Mouse (Mus musculus): Measurements from ENCODE around the gene Gm11032. TPM values are rescaled to one million over a fixed set of nuclear protein-coding genes. Genes with fewer than 3 reads are reported as not detected.

The Gm11032 gene
- polyA plus RNA-seq, 1 experiment from 2014 or later: not detected

GRCm38 (mm10) chr11:4661871-4662495 is 42.1 kb downstream of the Gm11032 start:
- H3K27ac ChIP-seq: no peak overlapping the region
- peaks cover 50% of the 10 kb centered on the region for H3K36me3 ChIP-seq
- 0 out of 2 replicates have a peak overlapping the region, but pooled peaks have one; percentile 0 for H3K9ac ChIP-seq
- H3K4me1 ChIP-seq: no peaks in the 10 kb centered on the region
- no peaks in the 10 kb centered on the region for H3K27me3 ChIP-seq (replicated peaks)
- H3K4me3 ChIP-seq: no peak overlapping the region
- ATAC-seq (ENCODE audit: low FRiP score, low read depth): no peak
- no peak overlapping the region for H3K4me2 ChIP-seq (replicated peaks)
- WGBS: 86% methylated on average over 10 of the region's 10 CpGs
- H3K9me3 ChIP-seq: no peaks in the 10 kb centered on the region

GRCm38 (mm10) chr11:4662496-4662878 is 42.6 kb downstream of the Gm11032 start:
- no peaks in the 10 kb centered on the region for H3K27me3 ChIP-seq (replicated peaks)
- ATAC-seq (ENCODE audit: low FRiP score, low read depth): no peak
- no peak overlapping the region for H3K9ac ChIP-seq
- no peak overlapping the region for H3K4me3 ChIP-seq
- WGBS: 92% methylated on average over 11 of the region's 11 CpGs
- no peak overlapping the region for H3K4me2 ChIP-seq (replicated peaks)
- H3K4me1 ChIP-seq: no peaks in the 10 kb centered on the region
- peaks cover 47% of the 10 kb centered on the region for H3K36me3 ChIP-seq
- no peaks in the 10 kb centered on the region for H3K9me3 ChIP-seq
- no peak overlapping the region for H3K27ac ChIP-seq

Other genes starting within 250 kb of the Gm11032 start
- 0.14 TPM in 1 of 2 replicates, not detected in the other for gene Hormad2, start 179.0 kb upstream of the Gm11032 start, polyA plus RNA-seq (2016; fragmentation: Nextera tagmentation; extraction: Ambion mirVana)
- 38.3 and 42.0 TPM in 2 replicates for gene Mtmr3, start 25.2 kb upstream of the Gm11032 start, polyA plus RNA-seq (2016; fragmentation: Nextera tagmentation; extraction: Ambion mirVana)
- 28.6 and 28.8 TPM in 2 replicates for gene Ascc2, start 17.7 kb downstream of the Gm11032 start, polyA plus RNA-seq (2016; fragmentation: Nextera tagmentation; extraction: Ambion mirVana)
- 518 and 541 TPM in 2 replicates for gene Uqcr10, start 84.3 kb downstream of the Gm11032 start, polyA plus RNA-seq (2016; fragmentation: Nextera tagmentation; extraction: Ambion mirVana)
- gene Zmat5, start 84.6 kb downstream of the Gm11032 start, polyA plus RNA-seq (2016; fragmentation: Nextera tagmentation; extraction: Ambion mirVana): 79.2 and 82.7 TPM in 2 replicates
- 5.1 TPM in 2 replicates for gene Cabp7, start 126.7 kb downstream of the Gm11032 start, polyA plus RNA-seq (2016; fragmentation: Nextera tagmentation; extraction: Ambion mirVana)
- 77.2 and 78.4 TPM in 2 replicates for gene Nf2, start 229.5 kb downstream of the Gm11032 start, polyA plus RNA-seq (2016; fragmentation: Nextera tagmentation; extraction: Ambion mirVana)

All from neural tube, embryonic 12.5 days (tissue).